Comparison of ENCODE assay signal across 12 mouse cellular contexts in genomic region chr7:92799665-92800595, GRCm38 (mm10). TPM values are rescaled to one million over a fixed set of nuclear protein-coding genes. Genes with fewer than 3 reads are reported as not detected.
DNase-seq lines count a peak whose midpoint lies in the region; ATAC-seq and TF ChIP-seq lines count a peak whose summit lies in the region.
"Had no signal": no experiment of that assay in that cellular context is flagged by ENCODE, and none has a peak within 500 bp of the region (broad histone marks: within the 10 kb centered on the region; RNA-seq: fewer than 3 reads in every experiment).

No protein-coding gene starts in this region.

- H3K36me3 ChIP-seq in kidney, postnatal 0 days (ENCODE audit: insufficient read depth, low read length) = no peaks in the 10 kb centered on the region
- H3K36me3 ChIP-seq in forebrain, embryonic 14.5 days (ENCODE audit: control insufficient read depth, insufficient read depth, low read length) = 0 out of 2 replicates have a peak, but pooled peaks cover 2% of the 10 kb centered on the region
- no peaks in the 10 kb centered on the region for H3K36me3 ChIP-seq in midbrain, embryonic 13.5 days
- H3K36me3 ChIP-seq in intestine, embryonic 15.5 days = no peaks in the 10 kb centered on the region

- H3K4me2 ChIP-seq in kidney, postnatal 0 days (ENCODE audit: low read length) = no peak overlapping the region
- H3K4me2 ChIP-seq in forebrain, embryonic 14.5 days (ENCODE audit: low read length) = no peak overlapping the region
- H3K4me2 ChIP-seq in midbrain, embryonic 13.5 days (replicated peaks) = no peak overlapping the region
- no peak overlapping the region for H3K4me2 ChIP-seq in intestine, embryonic 15.5 days (replicated peaks)
- H3K4me2 ChIP-seq: lung, embryonic 14.5 days had no signal

- peak; percentile 47 for DNase-seq in kidney, postnatal 0 days (ENCODE audit: low spot score)
- no peak for DNase-seq in kidney, postnatal 10 days
- DNase-seq in forebrain, embryonic 14.5 days (ENCODE audit: low spot score) = no peak
- no peak for DNase-seq in yolk sac, embryonic 10.5 days (ENCODE audit: low spot score)
- DNase-seq: kidney, adult 2 months; lung, embryonic 14.5 days; spleen, adult 18-20 months had no signal

- no peak overlapping the region for H3K9ac ChIP-seq in kidney, postnatal 0 days (ENCODE audit: low read depth, low read length)
- no peak overlapping the region for H3K9ac ChIP-seq in forebrain, embryonic 14.5 days (ENCODE audit: low read length)
- H3K9ac ChIP-seq in midbrain, embryonic 13.5 days (replicated peaks) = 0 out of 2 replicates have a peak overlapping the region, but pooled peaks have one; percentile 4
- H3K9ac ChIP-seq in intestine, embryonic 15.5 days = no peak overlapping the region
- H3K9ac ChIP-seq: lung, embryonic 14.5 days had no signal

- no peaks in the 10 kb centered on the region for H3K27me3 ChIP-seq in kidney, postnatal 0 days (ENCODE audit: insufficient read depth, low read length)
- H3K27me3 ChIP-seq in forebrain, embryonic 14.5 days (replicated peaks; ENCODE audit: control insufficient read depth, insufficient read depth, low read length) = no peaks in the 10 kb centered on the region
- H3K27me3 ChIP-seq in midbrain, embryonic 13.5 days = no peaks in the 10 kb centered on the region
- H3K27me3 ChIP-seq in intestine, embryonic 15.5 days (replicated peaks) = no peaks in the 10 kb centered on the region

- ATAC-seq in kidney, postnatal 0 days (replicated peaks; ENCODE audit: low FRiP score, low read depth) = peak; percentile 46
- ATAC-seq in forebrain, embryonic 14.5 days = peak; percentile 67
- ATAC-seq in midbrain, embryonic 13.5 days = peak; percentile 45; the same call in 1 of the 2 replicates
- no peak for ATAC-seq in intestine, embryonic 15.5 days
- no peak for ATAC-seq in megakaryocyte-erythroid progenitor cell, adult 5-6 weeks (replicated peaks; ENCODE audit: low FRiP score, low TSS enrichment, poor library complexity, severe bottlenecking)
- ATAC-seq: activated CD4-positive, CD25-positive, alpha-beta regulatory T cell, adult 4 months had no signal

- H3K4me3 ChIP-seq in kidney, postnatal 0 days (replicated peaks; ENCODE audit: low read depth, low read length) = no peak overlapping the region
- no peak overlapping the region for H3K4me3 ChIP-seq in cortical plate, adult 2 months (ENCODE audit: insufficient read depth, low read length)
- H3K4me3 ChIP-seq in forebrain, embryonic 14.5 days (ENCODE audit: low read depth, low read length) = no peak overlapping the region
- H3K4me3 ChIP-seq in midbrain, embryonic 13.5 days (replicated peaks) = no peak overlapping the region
- H3K4me3 ChIP-seq in intestine, embryonic 15.5 days (replicated peaks) = no peak overlapping the region

- no peaks in the 10 kb centered on the region for H3K9me3 ChIP-seq in kidney, postnatal 0 days (replicated peaks; ENCODE audit: low read length)
- no peaks in the 10 kb centered on the region for H3K9me3 ChIP-seq in forebrain, embryonic 14.5 days (replicated peaks; ENCODE audit: control insufficient read depth, low read length)
- H3K9me3 ChIP-seq in midbrain, embryonic 13.5 days = no peaks in the 10 kb centered on the region
- H3K9me3 ChIP-seq in intestine, embryonic 15.5 days = no peaks in the 10 kb centered on the region

- TF ChIP-seq POLR2A in cortical plate, adult 2 months (IDR thresholded peaks at IDR 0.05; ENCODE audit: extremely low read depth, insufficient read depth, low read length) = no peak

- WGBS in kidney, postnatal 0 days = 51% methylated on average over 10 of the region's 10 CpGs
- 49% methylated on average over 10 of the region's 10 CpGs for WGBS in forebrain, embryonic 14.5 days
- 60% methylated on average over 10 of the region's 10 CpGs for WGBS in midbrain, embryonic 13.5 days
- WGBS in intestine, embryonic 15.5 days = 71% methylated on average over 10 of the region's 10 CpGs

- no peaks in the 10 kb centered on the region for H3K4me1 ChIP-seq in kidney, postnatal 0 days (replicated peaks; ENCODE audit: insufficient read depth, low read length)
- peaks cover 5% of the 10 kb centered on the region for H3K4me1 ChIP-seq in cortical plate, adult 2 months (ENCODE audit: control insufficient read depth, insufficient read depth, low read length)
- no peaks in the 10 kb centered on the region for H3K4me1 ChIP-seq in forebrain, embryonic 14.5 days (ENCODE audit: control insufficient read depth, insufficient read depth, low read length)
- peaks cover 17% of the 10 kb centered on the region for H3K4me1 ChIP-seq in midbrain, embryonic 13.5 days (replicated peaks)
- H3K4me1 ChIP-seq in intestine, embryonic 15.5 days (replicated peaks) = no peaks in the 10 kb centered on the region

- TF ChIP-seq CTCF in kidney, postnatal 0 days (IDR thresholded peaks at IDR 0.05; ENCODE audit: low read depth) = no peak
- no peak for TF ChIP-seq CTCF in cortical plate, adult 2 months (IDR thresholded peaks at IDR 0.05; ENCODE audit: extremely low read depth, insufficient read depth, low read length)

- no peak overlapping the region for H3K27ac ChIP-seq in kidney, postnatal 0 days
- H3K27ac ChIP-seq in cortical plate, adult 2 months (ENCODE audit: insufficient read depth, low read length) = 0 out of 2 replicates have a peak overlapping the region, but pooled peaks have one; percentile 4
- H3K27ac ChIP-seq in forebrain, embryonic 14.5 days (ENCODE audit: low read depth, low read length) = no peak overlapping the region
- H3K27ac ChIP-seq in midbrain, embryonic 13.5 days = peak overlapping the region; percentile 25; the same call in 1 of the 2 replicates
- H3K27ac ChIP-seq in intestine, embryonic 15.5 days = no peak overlapping the region

RNA-seq across cellular contexts. Expression of gene Rab30, which starts 58.5 kb away (rescaled TPM):
- polyA plus RNA-seq in kidney, postnatal 0 days (2015; fragmentation: Nextera tagmentation; extraction: Ambion mirVana) = 5.6 and 6.0 TPM in 2 replicates
- polyA plus RNA-seq in cortical plate, adult 2 months (2012; rRNA removed) = 15.3 and 15.4 TPM in 2 replicates
- polyA plus RNA-seq in forebrain, embryonic 14.5 days (2014; fragmentation: Nextera tagmentation; extraction: Ambion mirVana) = 25.9 and 27.5 TPM in 2 replicates
- 21.6 and 22.4 TPM in 2 replicates for polyA plus RNA-seq in midbrain, embryonic 13.5 days (2015; fragmentation: Nextera tagmentation; extraction: Ambion mirVana)
- 24.4 and 24.7 TPM in 2 replicates for polyA plus RNA-seq in intestine, embryonic 15.5 days (2015; fragmentation: Nextera tagmentation; extraction: Ambion mirVana)
- total RNA-seq in megakaryocyte-erythroid progenitor cell, adult 5-6 weeks (2014; fragmentation: Nextera tagmentation) = 0.46 and 0.67 TPM in 2 replicates
- 0.28 and 3.6 TPM in 2 replicates for total RNA-seq in megakaryocyte-erythroid progenitor cell, adult 5-6 weeks (2017)

Comparison
In these comparisons a context has a peak if more than half of its experiments do, and no peak if none do; other contexts are left out.
1. ATAC-seq: peak in kidney, postnatal 0 days (single experiment), forebrain, embryonic 14.5 days (single experiment) and midbrain, embryonic 13.5 days (single experiment); none in intestine, embryonic 15.5 days (single experiment) and megakaryocyte-erythroid progenitor cell, adult 5-6 weeks (single experiment).
2. H3K27ac ChIP-seq: peak in cortical plate, adult 2 months (single experiment) and midbrain, embryonic 13.5 days (single experiment); none in kidney, postnatal 0 days (single experiment), forebrain, embryonic 14.5 days (single experiment) and intestine, embryonic 15.5 days (single experiment).